Comparison of ENCODE assay signal across 16 mouse cellular contexts in genomic region chr1:189405221-189405620, GRCm38 (mm10). TPM values are rescaled to one million over a fixed set of nuclear protein-coding genes. Genes with fewer than 3 reads are reported as not detected.
DNase-seq lines count a peak whose midpoint lies in the region; ATAC-seq and TF ChIP-seq lines count a peak whose summit lies in the region.
"Had no signal": no experiment of that assay in that cellular context is flagged by ENCODE, and none has a peak within 500 bp of the region (broad histone marks: within the 10 kb centered on the region; RNA-seq: fewer than 3 reads in every experiment).

No protein-coding gene starts in this region.

- no peaks in the 10 kb centered on the region for H3K36me3 ChIP-seq in embryonic facial prominence, embryonic 14.5 days (ENCODE audit: control insufficient read depth, insufficient read depth, low read length)
- H3K36me3 ChIP-seq in embryonic facial prominence, embryonic 10.5 days (replicated peaks): no peaks in the 10 kb centered on the region
- no peaks in the 10 kb centered on the region for H3K36me3 ChIP-seq in heart, postnatal 0 days (replicated peaks; ENCODE audit: control insufficient read depth, insufficient read depth, low read length)
- H3K36me3 ChIP-seq in liver, embryonic 12.5 days: no peaks in the 10 kb centered on the region
- H3K36me3 ChIP-seq: embryonic facial prominence, embryonic 15.5 days; limb, embryonic 15.5 days had no signal

- no peaks in the 10 kb centered on the region for H3K27me3 ChIP-seq in embryonic facial prominence, embryonic 14.5 days (replicated peaks; ENCODE audit: control insufficient read depth, insufficient read depth, low read length)
- H3K27me3 ChIP-seq in embryonic facial prominence, embryonic 10.5 days (replicated peaks; ENCODE audit: low read depth, poor library complexity, severe bottlenecking): no peaks in the 10 kb centered on the region
- no peaks in the 10 kb centered on the region for H3K27me3 ChIP-seq in heart, postnatal 0 days (ENCODE audit: control insufficient read depth, insufficient read depth, low read length)
- H3K27me3 ChIP-seq in liver, embryonic 12.5 days (replicated peaks): no peaks in the 10 kb centered on the region
- H3K27me3 ChIP-seq: embryonic facial prominence, embryonic 15.5 days; limb, embryonic 15.5 days; megakaryocyte, embryonic 14.5 days had no signal

- peak; percentile 33 for DNase-seq in embryonic facial prominence, embryonic 14.5 days (ENCODE audit: low spot score)
- DNase-seq in embryonic facial prominence, embryonic 10.5 days (ENCODE audit: low spot score): no peak
- peak; percentile 93 for DNase-seq in NIH3T3 (ENCODE audit: low read depth)
- no peak for DNase-seq in heart, postnatal 0 days (ENCODE audit: low spot score)
- peak; percentile 67 for DNase-seq in lung, postnatal 10 days
- no peak for DNase-seq in spleen, postnatal 14 days (ENCODE audit: low spot score in 2 of 2)
- DNase-seq in thymus, adult 18-20 months: no peak
- DNase-seq: cerebellum, adult 9-11 months; forebrain, postnatal 0 days; kidney, postnatal 25 days; layer of hippocampus, postnatal 36 days; thymus, adult 2 months had no signal

- no peak overlapping the region for H3K27ac ChIP-seq in embryonic facial prominence, embryonic 14.5 days (replicated peaks; ENCODE audit: low read depth, low read length)
- no peak overlapping the region for H3K27ac ChIP-seq in embryonic facial prominence, embryonic 10.5 days (replicated peaks)
- no peak overlapping the region for H3K27ac ChIP-seq in heart, postnatal 0 days (ENCODE audit: low read depth)
- H3K27ac ChIP-seq in liver, embryonic 12.5 days: no peak overlapping the region
- H3K27ac ChIP-seq: embryonic facial prominence, embryonic 15.5 days; limb, embryonic 15.5 days had no signal

- H3K4me1 ChIP-seq in embryonic facial prominence, embryonic 14.5 days (ENCODE audit: control insufficient read depth, insufficient read depth, low read length): peaks cover 22% of the 10 kb centered on the region; the same call in 1 of the 2 replicates
- peaks cover 25% of the 10 kb centered on the region for H3K4me1 ChIP-seq in embryonic facial prominence, embryonic 10.5 days
- no peaks in the 10 kb centered on the region; the same call in 1 of the 2 replicates for H3K4me1 ChIP-seq in heart, postnatal 0 days (ENCODE audit: control insufficient read depth, insufficient read depth)
- H3K4me1 ChIP-seq in liver, embryonic 12.5 days: no peaks in the 10 kb centered on the region
- H3K4me1 ChIP-seq: megakaryocyte, embryonic 14.5 days had no signal

- ATAC-seq in embryonic facial prominence, embryonic 14.5 days (ENCODE audit: low read depth): no peak
- peak; percentile 20; the same call in 1 of the 2 replicates for ATAC-seq in heart, postnatal 0 days (ENCODE audit: insufficient read depth, low read depth)
- no peak for ATAC-seq in liver, embryonic 12.5 days
- ATAC-seq: forebrain, postnatal 0 days had no signal

- no peak overlapping the region for H3K9ac ChIP-seq in embryonic facial prominence, embryonic 14.5 days (ENCODE audit: low read depth, low read length)
- H3K9ac ChIP-seq in heart, postnatal 0 days (replicated peaks; ENCODE audit: low read depth, low read length): no peak overlapping the region
- H3K9ac ChIP-seq in liver, embryonic 12.5 days: no peak overlapping the region
- H3K9ac ChIP-seq: embryonic facial prominence, embryonic 15.5 days; forebrain, postnatal 0 days; limb, embryonic 15.5 days had no signal

- H3K9me3 ChIP-seq in embryonic facial prominence, embryonic 14.5 days (ENCODE audit: control insufficient read depth, low read length): no peaks in the 10 kb centered on the region
- no peaks in the 10 kb centered on the region for H3K9me3 ChIP-seq in embryonic facial prominence, embryonic 10.5 days
- H3K9me3 ChIP-seq in heart, postnatal 0 days (replicated peaks; ENCODE audit: control insufficient read depth, low read length): no peaks in the 10 kb centered on the region
- no peaks in the 10 kb centered on the region for H3K9me3 ChIP-seq in liver, embryonic 12.5 days (replicated peaks)
- H3K9me3 ChIP-seq: embryonic facial prominence, embryonic 15.5 days; limb, embryonic 15.5 days had no signal

- 59% methylated on average over 10 of the region's 10 CpGs for WGBS in embryonic facial prominence, embryonic 14.5 days
- WGBS in embryonic facial prominence, embryonic 10.5 days: 74% methylated on average over 10 of the region's 10 CpGs
- WGBS in heart, postnatal 0 days: 48% methylated on average over 10 of the region's 10 CpGs
- 63% methylated on average over 10 of the region's 10 CpGs for WGBS in liver, embryonic 12.5 days (ENCODE audit: insufficient replicate concordance)

- no peak for TF ChIP-seq EP300 in heart, postnatal 0 days (IDR thresholded peaks at IDR 0.05; ENCODE audit: low read depth)

- no peak overlapping the region for H3K4me2 ChIP-seq in embryonic facial prominence, embryonic 14.5 days (ENCODE audit: low read depth, low read length)
- H3K4me2 ChIP-seq in heart, postnatal 0 days (ENCODE audit: low read depth, low read length): no peak overlapping the region
- no peak overlapping the region for H3K4me2 ChIP-seq in liver, embryonic 12.5 days
- H3K4me2 ChIP-seq: embryonic facial prominence, embryonic 15.5 days; limb, embryonic 15.5 days had no signal

- TF ChIP-seq CTCF in heart, postnatal 0 days (IDR thresholded peaks at IDR 0.05; ENCODE audit: low read depth): no peak

- H3K4me3 ChIP-seq in embryonic facial prominence, embryonic 14.5 days (ENCODE audit: low read depth, low read length): no peak overlapping the region
- no peak overlapping the region for H3K4me3 ChIP-seq in embryonic facial prominence, embryonic 10.5 days
- no peak overlapping the region for H3K4me3 ChIP-seq in heart, postnatal 0 days (ENCODE audit: low read depth, low read length)
- no peak overlapping the region for H3K4me3 ChIP-seq in liver, embryonic 12.5 days
- H3K4me3 ChIP-seq: embryonic facial prominence, embryonic 15.5 days; limb, embryonic 15.5 days; megakaryocyte, embryonic 14.5 days had no signal

RNA-seq across cellular contexts. Expression of gene Kcnk2, which starts 3.1 kb away (rescaled TPM):
- polyA plus RNA-seq in embryonic facial prominence, embryonic 14.5 days (2014; fragmentation: Nextera tagmentation; extraction: Ambion mirVana): 7.7 and 8.4 TPM in 2 replicates
- polyA plus RNA-seq in embryonic facial prominence, embryonic 10.5 days (2016; fragmentation: Nextera tagmentation; extraction: Ambion mirVana): 1.9 and 3.4 TPM in 2 replicates
- 0.11 TPM in 1 of 2 replicates, not detected in the other for total RNA-seq in heart, postnatal 0 days (2014; rRNA removed; ENCODE audit: low replicate concordance)
- 1.1 and 1.8 TPM in 2 replicates for polyA plus RNA-seq in heart, postnatal 0 days (2015; fragmentation: Nextera tagmentation; extraction: Ambion mirVana)
- 0.06 and 0.07 TPM in 2 replicates for polyA plus RNA-seq in liver, embryonic 12.5 days (2016; fragmentation: Nextera tagmentation; extraction: Ambion mirVana)

Comparison
In these comparisons a context has a peak if more than half of its experiments do, and no peak if none do; other contexts are left out.
1. DNase-seq: peak in embryonic facial prominence, embryonic 14.5 days (single experiment), NIH3T3 (single experiment) and lung, postnatal 10 days (single experiment); none in embryonic facial prominence, embryonic 10.5 days (single experiment), heart, postnatal 0 days (single experiment), spleen, postnatal 14 days (0 of 2) and thymus, adult 18-20 months (0 of 2).